Mouse (Mus musculus) lung, adult 2 months (tissue): ENCODE measurements at regions not wholly inside any gene's neighbourhood (a gene's known extent, or its start where the extent isn't known, plus 50 kb on each side); places are given as distances from the start of the nearest gene placed in this dataset.

Experiments
- CTCF ChIP-seq: fragments of 200-500 bp; IDR thresholded peaks from 2 replicates; pipeline ENCODE4 v1.5.1; 2011; ENCODE audit warnings: mild to moderate bottlenecking, low read length, control low read depth; ENCODE audit not compliant: insufficient read depth
- POLR2A ChIP-seq: fragments of 200-500 bp; IDR thresholded peaks from 2 replicates; pipeline ENCODE4 v1.6.1; 2011; ENCODE audit warnings: low read depth, mild to moderate bottlenecking, control low read depth, low read length, borderline replicate concordance; ENCODE audit errors: extremely low read depth

DNA sequence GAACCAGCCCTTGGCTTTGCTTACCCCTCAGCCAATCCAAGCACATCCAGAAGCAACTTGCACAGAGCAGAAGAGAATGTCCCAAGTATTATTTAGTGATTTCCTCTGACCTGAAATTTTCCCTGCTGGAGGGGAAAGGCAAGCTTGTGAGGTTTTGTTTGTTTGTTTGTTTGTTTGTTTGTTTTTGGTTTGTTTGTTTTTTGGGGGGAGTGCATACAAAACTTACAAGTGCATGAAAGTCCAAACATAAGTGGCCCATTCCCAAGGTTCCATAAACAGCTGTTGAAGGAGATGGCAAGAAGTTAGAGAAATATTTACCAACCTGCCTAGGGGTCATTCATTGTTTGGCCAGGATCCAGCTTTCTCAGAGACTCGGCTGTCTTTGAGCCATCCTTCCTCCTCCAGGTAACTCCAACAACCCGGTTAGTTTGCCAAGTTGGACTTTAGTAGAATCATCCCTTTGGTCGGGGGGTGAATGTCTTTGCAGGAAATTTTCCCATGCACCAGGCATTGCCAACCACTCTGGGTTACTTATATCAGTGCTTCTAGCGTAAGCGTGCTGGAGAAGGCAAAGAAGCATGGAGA, 175.3 kb downstream of the Ifng start:
- TF ChIP-seq POLR2A (no peak), CTCF (no peak)
